Mouse (Mus musculus): ENCODE data around the gene Osgepl1.
"Not testable (repeated sequence)": the region's sequence is repeated elsewhere in the genome, so short reads cannot be mapped to it uniquely, and the experiment has no call there.

DNA sequence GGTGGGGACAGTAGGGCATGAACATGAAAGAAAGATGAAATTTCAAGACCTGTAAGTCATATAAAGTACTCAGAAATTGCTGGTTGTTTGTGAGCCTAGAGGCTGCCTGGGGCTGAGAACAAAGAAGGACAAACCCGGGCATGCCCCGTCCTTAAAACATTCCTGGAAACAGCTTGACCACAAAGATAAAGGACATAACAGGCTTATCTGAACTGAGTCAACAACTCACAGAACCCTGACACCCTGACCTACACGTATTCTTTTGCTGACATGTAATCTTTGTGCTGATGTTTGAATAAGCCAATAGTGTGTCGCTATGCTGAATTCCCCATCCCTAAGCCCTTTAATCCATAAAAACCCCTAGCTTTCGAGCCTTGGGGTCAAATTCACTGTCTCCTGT, 20.1 kb downstream of the Osgepl1 start:
- not testable (repeated sequence) for TF ChIP-seq CTCF (IDR thresholded peaks at IDR 0.05); POLR2A (IDR thresholded peaks at IDR 0.05; ENCODE audit: insufficient read depth, low read depth, low read length)
